Mouse (Mus musculus): ENCODE results near the gene Gna13.

GRCm38 (mm10) chr11:109334773-109335172, 27.9 kb upstream of the Gna13 start:
- TF ChIP-seq POLR2A (IDR thresholded peaks at IDR 0.05; ENCODE audit: extremely low read depth, insufficient read depth, low read length): no peak
- no peak for TF ChIP-seq CTCF (IDR thresholded peaks at IDR 0.05; ENCODE audit: extremely low read depth, insufficient read depth, low read length)

Measured in cortical plate, adult 2 months (tissue).